Mouse (Mus musculus) spleen, postnatal 10 days (tissue): ENCODE data around the gene Gm11037.

ENCODE experiments used
- DNase-seq, 2 experiments: peaks; one replicate each; pipeline ENCODE4 v3.0.0; 2021 to 2022; ENCODE audit warnings: low spot score in 2 of 2

Gene Gm11037

GRCm38 (mm10) chr2:131128636-131129157 is 4.6 kb upstream of the Gm11037 start:
- DNase-seq = peak in 1 of 2 experiments; percentile 7

- DNase-seq = peak in 1 of 2 experiments; percentile 20
Measured at GRCm38 (mm10) chr2:131129836-131130235, 3.5 kb upstream of the Gm11037 start.

GRCm38 (mm10) chr2:131130849-131131248 is 2.4 kb upstream of the Gm11037 start:
- no peak for DNase-seq

GRCm38 (mm10) chr2:131132111-131132888 is 997 bp upstream of the Gm11037 start:
- no peak for DNase-seq

- DNase-seq = peak; percentile 27 to 36
Measured at GRCm38 (mm10) chr2:131134381-131134780, 1.1 kb downstream of the Gm11037 start.

- DNase-seq = peak in 1 of 2 experiments; percentile 34
Measured at GRCm38 (mm10) chr2:131134826-131135400, 1.6 kb downstream of the Gm11037 start.

GRCm38 (mm10) chr2:131135521-131136139 is 2.3 kb downstream of the Gm11037 start:
- peak; percentile 70 to 81 for DNase-seq

- DNase-seq = peak in 1 of 2 experiments; percentile 11
Measured at GRCm38 (mm10) chr2:131138296-131138695, 5.0 kb downstream of the Gm11037 start.

- peak in 1 of 2 experiments; percentile 19 for DNase-seq
Measured at GRCm38 (mm10) chr2:131138760-131139159, 5.5 kb downstream of the Gm11037 start.

- DNase-seq = peak; percentile 6 to 13
Measured at GRCm38 (mm10) chr2:131139287-131139686, 6.0 kb downstream of the Gm11037 start.

GRCm38 (mm10) chr2:131139886-131140532 is 6.7 kb downstream of the Gm11037 start:
- peak; percentile 19 to 26 for DNase-seq

GRCm38 (mm10) chr2:131140533-131140905 is 7.2 kb downstream of the Gm11037 start:
- DNase-seq = peak in 1 of 2 experiments; percentile 34

- DNase-seq = peak in 1 of 2 experiments; percentile 26
Measured at GRCm38 (mm10) chr2:131141336-131141986, 8.2 kb downstream of the Gm11037 start.

GRCm38 (mm10) chr2:131142592-131142991 is 9.3 kb downstream of the Gm11037 start:
- peak; percentile 85 to 92 for DNase-seq

GRCm38 (mm10) chr2:131143007-131143780 is 9.9 kb downstream of the Gm11037 start:
- peak in 1 of 2 experiments; percentile 10 for DNase-seq

GRCm38 (mm10) chr2:131145121-131145520 is 11.8 kb downstream of the Gm11037 start:
- DNase-seq = no peak

GRCm38 (mm10) chr2:131145536-131145935 is 12.2 kb downstream of the Gm11037 start:
- DNase-seq = no peak

GRCm38 (mm10) chr2:131146193-131147042 is 13.1 kb downstream of the Gm11037 start:
- DNase-seq = no peak

- no peak for DNase-seq
Measured at GRCm38 (mm10) chr2:131147043-131147365, 13.7 kb downstream of the Gm11037 start.
